ENCODE assay signal across 12 mouse cellular contexts in the genomic region with DNA sequence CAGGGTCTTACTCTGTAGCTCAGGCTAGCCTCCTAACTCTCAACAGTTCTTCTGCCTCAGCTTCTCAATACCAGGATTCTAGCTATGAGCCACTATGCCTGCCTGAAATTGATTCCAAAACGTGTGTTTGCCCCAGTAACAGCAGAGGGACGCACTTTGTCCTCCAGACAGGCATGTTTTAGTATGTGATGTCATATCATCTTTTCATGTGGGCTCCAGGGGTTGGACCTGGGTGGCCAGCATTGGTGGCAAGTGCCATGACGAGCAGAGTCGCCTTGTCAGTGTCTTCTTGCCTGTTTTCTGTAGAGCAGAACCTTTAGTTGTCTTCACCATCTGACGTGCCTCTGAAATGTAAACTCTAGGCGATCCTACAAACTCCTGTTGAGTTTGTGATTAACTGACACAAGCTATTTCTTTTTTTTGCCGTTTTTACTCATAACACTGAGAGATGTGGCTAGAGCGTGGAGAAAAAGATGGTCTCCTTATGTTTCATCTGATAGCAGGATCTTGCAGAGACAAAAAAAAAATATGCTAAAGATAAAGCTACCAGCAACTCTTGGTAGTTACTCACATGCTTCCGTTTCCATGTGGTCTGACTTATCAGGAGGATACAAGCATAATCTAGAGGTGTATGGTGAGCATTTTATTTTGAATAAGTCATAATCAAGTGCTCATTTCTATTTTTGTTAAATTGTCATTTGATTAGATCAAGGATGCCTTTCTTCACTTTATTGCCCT.
DNase-seq lines count a peak whose midpoint lies in the region; ATAC-seq and TF ChIP-seq lines count a peak whose summit lies in the region.
"Had no signal": no experiment of that assay in that cellular context is flagged by ENCODE, and none has a peak within 500 bp of the region (broad histone marks: within the 10 kb centered on the region; RNA-seq: fewer than 3 reads in every experiment).

No protein-coding gene starts in this region.

- no peak overlapping the region for H3K9ac ChIP-seq in lung, embryonic 16.5 days (ENCODE audit: low read length)
- no peak overlapping the region for H3K9ac ChIP-seq in liver, postnatal 0 days (replicated peaks)
- no peak overlapping the region for H3K9ac ChIP-seq in forebrain, embryonic 13.5 days
- H3K9ac ChIP-seq: embryonic facial prominence, embryonic 15.5 days had no signal

- no peak for ATAC-seq in lung, embryonic 16.5 days (ENCODE audit: low read depth)
- ATAC-seq in liver, postnatal 0 days: peak; percentile 66
- ATAC-seq in forebrain, embryonic 13.5 days: no peak

- H3K4me3 ChIP-seq in gastrocnemius, adult 2 months: no peak overlapping the region
- H3K4me3 ChIP-seq in lung, embryonic 16.5 days (ENCODE audit: low read length): no peak overlapping the region
- H3K4me3 ChIP-seq in brown adipose tissue, adult 24 weeks (ENCODE audit: insufficient read depth, low read depth, low read length): no peak overlapping the region
- no peak overlapping the region for H3K4me3 ChIP-seq in liver, postnatal 0 days (ENCODE audit: low read depth, low read length)
- no peak overlapping the region for H3K4me3 ChIP-seq in forebrain, embryonic 13.5 days
- H3K4me3 ChIP-seq: embryonic facial prominence, embryonic 15.5 days had no signal

- peak overlapping the region; percentile 32; the same call in 1 of the 2 replicates for H3K27ac ChIP-seq in gastrocnemius, adult 2 months
- H3K27ac ChIP-seq in lung, embryonic 16.5 days (ENCODE audit: low read length): peak overlapping the region; percentile 23
- H3K27ac ChIP-seq in brown adipose tissue, adult 24 weeks (replicated peaks; ENCODE audit: low read depth, low read length): peak overlapping the region; percentile 6; the same call in 1 of the 2 replicates
- peak overlapping the region; percentile 53 for H3K27ac ChIP-seq in liver, postnatal 0 days (ENCODE audit: low read depth)
- H3K27ac ChIP-seq in forebrain, embryonic 13.5 days: no peak overlapping the region
- H3K27ac ChIP-seq: embryonic facial prominence, embryonic 15.5 days had no signal

- H3K4me2 ChIP-seq in lung, embryonic 16.5 days (ENCODE audit: low read depth, low read length): no peak overlapping the region
- H3K4me2 ChIP-seq in liver, postnatal 0 days (ENCODE audit: low read depth, low read length): peak overlapping the region; percentile 43
- no peak overlapping the region for H3K4me2 ChIP-seq in forebrain, embryonic 13.5 days
- H3K4me2 ChIP-seq: embryonic facial prominence, embryonic 15.5 days had no signal

- DNase-seq in gastrocnemius, adult 2 months: no peak
- no peak for DNase-seq in gastrocnemius, postnatal 14 days
- no peak for DNase-seq in lung, postnatal 14 days
- no peak for DNase-seq in liver, postnatal 0 days
- DNase-seq in embryo, embryonic 10 days (ENCODE audit: low spot score): no peak
- DNase-seq: cerebellum, adult 18-20 months; gastrocnemius, postnatal 25 days; kidney, postnatal 14 days had no signal

- TF ChIP-seq CTCF in gastrocnemius, adult 2 months (IDR thresholded peaks at IDR 0.05): no peak
- TF ChIP-seq CTCF in liver, postnatal 0 days (IDR thresholded peaks at IDR 0.05; ENCODE audit: low read depth): no peak

- 52% methylated on average over 9 of the region's 9 CpGs for WGBS in lung, embryonic 16.5 days
- WGBS in liver, postnatal 0 days (ENCODE audit: insufficient replicate concordance): 34% methylated on average over 9 of the region's 9 CpGs
- 86% methylated on average over 9 of the region's 9 CpGs for WGBS in forebrain, embryonic 13.5 days

- no peak for TF ChIP-seq EP300 in liver, postnatal 0 days (IDR thresholded peaks at IDR 0.05; ENCODE audit: low read depth)

- H3K27me3 ChIP-seq in lung, embryonic 16.5 days (ENCODE audit: control insufficient read depth, insufficient read depth, low read depth, low read length): no peaks in the 10 kb centered on the region
- no peaks in the 10 kb centered on the region for H3K27me3 ChIP-seq in liver, postnatal 0 days (ENCODE audit: insufficient read depth, low read length)
- H3K27me3 ChIP-seq in forebrain, embryonic 13.5 days: no peaks in the 10 kb centered on the region
- H3K27me3 ChIP-seq: embryonic facial prominence, embryonic 15.5 days had no signal

- H3K36me3 ChIP-seq in lung, embryonic 16.5 days (ENCODE audit: control insufficient read depth, insufficient read depth, low read length): no peaks in the 10 kb centered on the region
- no peaks in the 10 kb centered on the region for H3K36me3 ChIP-seq in liver, postnatal 0 days (replicated peaks; ENCODE audit: insufficient read depth, low read length)
- no peaks in the 10 kb centered on the region for H3K36me3 ChIP-seq in forebrain, embryonic 13.5 days (ENCODE audit: poor library complexity, severe bottlenecking)
- H3K36me3 ChIP-seq: embryonic facial prominence, embryonic 15.5 days had no signal

- peaks cover 26% of the 10 kb centered on the region for H3K4me1 ChIP-seq in lung, embryonic 16.5 days (replicated peaks; ENCODE audit: control insufficient read depth, insufficient read depth, low read length)
- H3K4me1 ChIP-seq in brown adipose tissue, adult 24 weeks (ENCODE audit: control insufficient read depth, insufficient read depth, insufficient read length, low read length): peaks cover 33% of the 10 kb centered on the region
- H3K4me1 ChIP-seq in liver, postnatal 0 days (ENCODE audit: insufficient read depth): peaks cover 19% of the 10 kb centered on the region
- H3K4me1 ChIP-seq in forebrain, embryonic 13.5 days: 0 out of 2 replicates have a peak, but pooled peaks cover 5% of the 10 kb centered on the region

- H3K9me3 ChIP-seq in lung, embryonic 16.5 days (ENCODE audit: control insufficient read depth, low read length): no peaks in the 10 kb centered on the region
- H3K9me3 ChIP-seq in liver, postnatal 0 days (ENCODE audit: low read length): no peaks in the 10 kb centered on the region
- H3K9me3 ChIP-seq in forebrain, embryonic 13.5 days (replicated peaks): no peaks in the 10 kb centered on the region
- H3K9me3 ChIP-seq: embryonic facial prominence, embryonic 15.5 days had no signal

- intact Hi-C loops in gastrocnemius, adult 2 months (cut with DNase I): no loop called here
- intact Hi-C loops in gastrocnemius, postnatal 14 days (cut with DNase I; ENCODE audit: low total_unique reads): loop anchor here (10.0 kb wide), 1 partner anchor 87 kb away; no protein-coding TSS in a partner anchor
